Mouse (Mus musculus): ENCODE measurements around the gene Tecpr2. TPM values are rescaled to one million over a fixed set of nuclear protein-coding genes. Genes with fewer than 3 reads are reported as not detected.

Gene Tecpr2
- polyA plus RNA-seq, 1 experiment from 2014 or later: 8.3 TPM

DNA sequence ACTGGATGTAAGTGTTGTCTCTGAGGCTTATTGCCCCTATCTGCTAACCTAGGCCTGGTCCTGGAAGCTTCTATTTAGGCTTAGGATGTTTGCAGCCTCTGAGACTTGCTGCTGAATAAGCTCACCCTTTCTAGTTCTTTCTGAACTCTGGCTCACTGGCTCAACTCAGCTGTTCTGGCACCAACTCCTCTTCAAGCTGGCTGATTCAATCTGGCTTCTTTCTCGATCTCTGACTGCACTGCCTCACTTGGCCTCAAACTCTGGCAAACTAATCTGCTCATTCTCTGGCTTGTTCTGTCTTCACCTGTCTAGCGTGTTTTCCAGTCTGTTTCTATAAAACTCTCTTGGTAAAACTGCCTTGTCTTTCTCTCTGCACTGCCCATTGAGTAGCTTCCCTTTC is 13.7 kb upstream of the Tecpr2 start:
- no peaks in the 10 kb centered on the region for H3K9me3 ChIP-seq

DNA sequence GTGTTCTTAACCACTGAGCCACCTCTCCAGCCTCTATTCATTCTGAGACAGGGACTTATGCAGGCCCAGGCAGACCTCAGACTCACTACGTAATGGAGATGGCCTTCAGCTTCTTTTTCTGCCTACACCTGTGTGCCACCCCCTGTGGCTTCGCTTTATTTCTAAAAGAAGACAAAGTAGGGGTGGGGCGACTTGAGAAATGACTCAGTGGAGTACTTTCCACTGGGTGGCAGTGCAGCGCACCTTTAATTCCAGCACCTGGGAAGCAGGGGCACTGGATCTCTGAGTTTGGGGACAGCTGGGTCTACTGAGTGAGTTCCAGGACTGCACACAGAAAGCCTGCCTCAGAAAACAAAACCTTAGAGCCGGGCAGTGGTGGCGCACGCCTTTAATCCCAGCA is 6.8 kb upstream of the Tecpr2 start:
- Histone ChIP-seq H3K4me1 (no peaks in the 10 kb centered on the region), H3K36me3 (replicated peaks) (peaks cover 60% of the 10 kb centered on the region), H3K4me3 (replicated peaks) (no peak overlapping the region), H3K4me2 (no peak overlapping the region), H3K27me3 (no peaks in the 10 kb centered on the region), H3K27ac (no peak overlapping the region), H3K9me3 (no peaks in the 10 kb centered on the region), H3K9ac (no peak overlapping the region)
- 87% methylated on average over 7 of the region's 7 CpGs for WGBS
- no peak for ATAC-seq (ENCODE audit: low FRiP score)

More for the DNA sequence above, 13.7 kb upstream of the Tecpr2 start:
- Histone ChIP-seq H3K4me2 (no peak overlapping the region), H3K27me3 (no peaks in the 10 kb centered on the region), H3K4me3 (replicated peaks) (no peak overlapping the region), H3K36me3 (replicated peaks) (peaks cover 86% of the 10 kb centered on the region), H3K4me1 (no peaks in the 10 kb centered on the region), H3K27ac (no peak overlapping the region), H3K9ac (no peak overlapping the region)
- ATAC-seq (ENCODE audit: low FRiP score): no peak
- WGBS: 89% methylated on average over 2 of the region's 2 CpGs

GRCm38 (mm10) chr12:110885251-110885650 is 3.8 kb upstream of the Tecpr2 start:
- 96% methylated on average over 2 of the region's 2 CpGs for WGBS
- Histone ChIP-seq H3K4me2 (no peak overlapping the region), H3K9ac (no peak overlapping the region), H3K27ac (no peak overlapping the region), H3K27me3 (no peaks in the 10 kb centered on the region), H3K9me3 (no peaks in the 10 kb centered on the region), H3K4me1 (peaks cover 19% of the 10 kb centered on the region), H3K4me3 (replicated peaks) (no peak overlapping the region), H3K36me3 (replicated peaks) (peaks cover 35% of the 10 kb centered on the region)
- ATAC-seq (ENCODE audit: low FRiP score): no peak

DNA sequence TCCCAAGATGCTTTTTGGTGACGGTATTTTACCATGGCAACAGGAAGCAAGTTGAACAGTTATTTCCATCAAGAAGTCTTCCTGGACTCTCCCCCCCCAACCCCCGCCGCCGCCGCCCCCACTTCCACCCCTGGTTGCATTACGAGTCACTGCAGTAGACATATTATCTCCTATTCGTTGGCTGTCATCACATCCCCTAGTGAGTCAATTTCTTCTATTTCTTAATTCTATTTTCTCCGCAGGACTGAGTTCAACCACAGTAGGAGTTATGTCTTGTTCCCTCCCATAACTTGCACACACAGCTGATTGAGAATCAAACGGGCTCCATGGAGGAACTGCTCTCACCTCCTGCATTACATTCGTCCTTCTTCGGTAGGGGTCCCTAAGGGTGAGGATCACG is 958 bp upstream of the Tecpr2 start:
- Histone ChIP-seq H3K9me3 (no peaks in the 10 kb centered on the region), H3K27me3 (no peaks in the 10 kb centered on the region), H3K4me2 (peak overlapping the region; percentile 87), H3K36me3 (replicated peaks) (peaks cover 14% of the 10 kb centered on the region), H3K4me1 (peaks cover 23% of the 10 kb centered on the region), H3K9ac (peak overlapping the region; percentile 85), H3K4me3 (replicated peaks) (peak overlapping the region; percentile 86), H3K27ac (peak overlapping the region; percentile 8; the same call in 1 of the 2 replicates)
- WGBS: 50% methylated on average over 12 of the region's 12 CpGs
- no peak for ATAC-seq (ENCODE audit: low FRiP score)

DNA sequence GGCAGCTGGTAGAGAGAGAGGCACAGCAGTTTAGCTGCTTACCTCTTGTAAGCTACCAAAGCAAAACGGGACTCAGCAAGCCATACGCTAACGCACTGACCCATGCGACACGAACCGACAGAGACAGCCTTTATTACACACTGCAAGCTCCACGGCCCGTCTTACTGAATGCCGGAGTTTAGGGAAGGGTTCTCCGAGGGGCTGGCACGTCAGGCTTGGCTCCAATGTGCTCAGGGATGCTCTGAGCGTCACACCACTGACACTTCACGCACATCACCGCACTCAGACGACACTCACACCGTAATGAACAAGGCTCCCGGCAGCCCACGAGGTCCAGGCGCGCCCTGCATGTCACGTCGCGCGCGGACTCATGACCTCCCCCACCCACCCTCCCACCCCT is 458 bp upstream of the Tecpr2 start:
- WGBS: 1% methylated on average over 25 of the region's 25 CpGs
- ATAC-seq (ENCODE audit: low FRiP score): no peak
- peaks cover 9% of the 10 kb centered on the region for H3K36me3 ChIP-seq (replicated peaks)
- H3K9me3 ChIP-seq: no peaks in the 10 kb centered on the region
- peak overlapping the region; percentile 8; the same call in 1 of the 2 replicates for H3K27ac ChIP-seq
- H3K27me3 ChIP-seq: no peaks in the 10 kb centered on the region
- H3K4me1 ChIP-seq: peaks cover 23% of the 10 kb centered on the region
- H3K9ac ChIP-seq: peak overlapping the region; percentile 85
- peak overlapping the region; percentile 87 for H3K4me2 ChIP-seq
- peak overlapping the region; percentile 86 for H3K4me3 ChIP-seq (replicated peaks)

GRCm38 (mm10) chr12:110891887-110892286 is 2.8 kb downstream of the Tecpr2 start:
- H3K27me3 ChIP-seq: no peaks in the 10 kb centered on the region
- H3K27ac ChIP-seq: no peak overlapping the region
- no peak for ATAC-seq (ENCODE audit: low FRiP score)
- H3K9ac ChIP-seq: no peak overlapping the region
- no peaks in the 10 kb centered on the region for H3K9me3 ChIP-seq
- no peak overlapping the region for H3K4me2 ChIP-seq
- H3K36me3 ChIP-seq (replicated peaks): peaks cover 3% of the 10 kb centered on the region; the same call in 1 of the 2 replicates
- 87% methylated on average over 1 of the region's 1 CpGs for WGBS
- H3K4me3 ChIP-seq (replicated peaks): no peak overlapping the region
- H3K4me1 ChIP-seq: peaks cover 23% of the 10 kb centered on the region

GRCm38 (mm10) chr12:110902106-110902505 is 13.0 kb downstream of the Tecpr2 start:
- H3K36me3 ChIP-seq (replicated peaks): peaks cover 5% of the 10 kb centered on the region; the same call in 1 of the 2 replicates
- no peaks in the 10 kb centered on the region for H3K9me3 ChIP-seq
- H3K4me2 ChIP-seq: no peak overlapping the region
- no peak overlapping the region for H3K4me3 ChIP-seq (replicated peaks)
- H3K9ac ChIP-seq: no peak overlapping the region
- no peaks in the 10 kb centered on the region for H3K4me1 ChIP-seq
- ATAC-seq (ENCODE audit: low FRiP score): no peak
- H3K27me3 ChIP-seq: no peaks in the 10 kb centered on the region
- no peak overlapping the region for H3K27ac ChIP-seq
- 83% methylated on average over 4 of the region's 4 CpGs for WGBS

- no peaks in the 10 kb centered on the region for H3K27me3 ChIP-seq
- no peaks in the 10 kb centered on the region for H3K9me3 ChIP-seq
- H3K4me2 ChIP-seq: no peak overlapping the region
- no peak overlapping the region for H3K4me3 ChIP-seq (replicated peaks)
- no peak for ATAC-seq (ENCODE audit: low FRiP score)
- WGBS: 85% methylated on average over 2 of the region's 2 CpGs
- no peaks in the 10 kb centered on the region for H3K36me3 ChIP-seq (replicated peaks)
- no peak overlapping the region for H3K27ac ChIP-seq
- H3K4me1 ChIP-seq: no peaks in the 10 kb centered on the region
- no peak overlapping the region for H3K9ac ChIP-seq
Measured at GRCm38 (mm10) chr12:110903536-110903935, 14.5 kb downstream of the Tecpr2 start.

- Histone ChIP-seq H3K27ac (no peak overlapping the region), H3K4me3 (replicated peaks) (no peak overlapping the region), H3K9me3 (no peaks in the 10 kb centered on the region), H3K27me3 (no peaks in the 10 kb centered on the region), H3K9ac (no peak overlapping the region), H3K36me3 (replicated peaks) (no peaks in the 10 kb centered on the region), H3K4me1 (no peaks in the 10 kb centered on the region), H3K4me2 (no peak overlapping the region)
- ATAC-seq (ENCODE audit: low FRiP score): no peak
- 88% methylated on average over 3 of the region's 3 CpGs for WGBS
Measured at GRCm38 (mm10) chr12:110907845-110908244, 18.8 kb downstream of the Tecpr2 start.

DNA sequence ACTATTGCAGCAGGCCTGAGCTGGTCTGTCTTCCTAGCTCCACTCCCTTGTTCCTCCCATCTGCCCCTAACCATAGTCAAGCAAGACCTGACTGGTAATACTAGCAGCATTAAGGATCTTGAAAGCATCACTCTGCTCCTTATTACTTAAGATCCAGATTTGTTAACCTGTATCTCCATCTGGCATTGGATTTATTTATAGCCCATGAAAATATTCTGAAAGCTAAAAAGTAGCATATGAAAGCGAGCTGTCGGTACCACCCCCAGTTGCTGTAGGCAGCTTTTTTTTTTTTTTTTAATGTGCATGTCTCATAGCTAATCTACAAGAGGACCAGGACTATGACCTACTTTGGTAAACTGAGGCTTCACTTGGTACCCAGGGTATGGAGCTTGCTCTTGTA is 20.9 kb downstream of the Tecpr2 start:
- WGBS: 99% methylated on average over 2 of the region's 2 CpGs
- H3K36me3 ChIP-seq (replicated peaks): peaks cover 5% of the 10 kb centered on the region
- H3K4me2 ChIP-seq: no peak overlapping the region
- no peak overlapping the region for H3K27ac ChIP-seq
- H3K27me3 ChIP-seq: no peaks in the 10 kb centered on the region
- no peaks in the 10 kb centered on the region for H3K9me3 ChIP-seq
- H3K9ac ChIP-seq: no peak overlapping the region
- H3K4me3 ChIP-seq (replicated peaks): no peak overlapping the region
- no peaks in the 10 kb centered on the region for H3K4me1 ChIP-seq
- no peak for ATAC-seq (ENCODE audit: low FRiP score)

- H3K9me3 ChIP-seq: no peaks in the 10 kb centered on the region
- peaks cover 40% of the 10 kb centered on the region for H3K36me3 ChIP-seq (replicated peaks)
- H3K9ac ChIP-seq: no peak overlapping the region
- H3K27ac ChIP-seq: no peak overlapping the region
- ATAC-seq (ENCODE audit: low FRiP score): no peak
- H3K4me2 ChIP-seq: no peak overlapping the region
- no peaks in the 10 kb centered on the region for H3K27me3 ChIP-seq
- H3K4me1 ChIP-seq: no peaks in the 10 kb centered on the region
- H3K4me3 ChIP-seq (replicated peaks): no peak overlapping the region
- 90% methylated on average over 9 of the region's 9 CpGs for WGBS
Measured at GRCm38 (mm10) chr12:110915761-110916160, 26.7 kb downstream of the Tecpr2 start.

- H3K4me1 ChIP-seq: no peaks in the 10 kb centered on the region
- no peak overlapping the region for H3K4me3 ChIP-seq (replicated peaks)
- no peaks in the 10 kb centered on the region for H3K27me3 ChIP-seq
- H3K36me3 ChIP-seq (replicated peaks): peaks cover 44% of the 10 kb centered on the region
- no peak overlapping the region for H3K27ac ChIP-seq
- ATAC-seq (ENCODE audit: low FRiP score): no peak
- H3K4me2 ChIP-seq: no peak overlapping the region
- 91% methylated on average over 4 of the region's 4 CpGs for WGBS
- no peaks in the 10 kb centered on the region for H3K9me3 ChIP-seq
- no peak overlapping the region for H3K9ac ChIP-seq
Measured at GRCm38 (mm10) chr12:110920254-110920653, 31.2 kb downstream of the Tecpr2 start.

DNA sequence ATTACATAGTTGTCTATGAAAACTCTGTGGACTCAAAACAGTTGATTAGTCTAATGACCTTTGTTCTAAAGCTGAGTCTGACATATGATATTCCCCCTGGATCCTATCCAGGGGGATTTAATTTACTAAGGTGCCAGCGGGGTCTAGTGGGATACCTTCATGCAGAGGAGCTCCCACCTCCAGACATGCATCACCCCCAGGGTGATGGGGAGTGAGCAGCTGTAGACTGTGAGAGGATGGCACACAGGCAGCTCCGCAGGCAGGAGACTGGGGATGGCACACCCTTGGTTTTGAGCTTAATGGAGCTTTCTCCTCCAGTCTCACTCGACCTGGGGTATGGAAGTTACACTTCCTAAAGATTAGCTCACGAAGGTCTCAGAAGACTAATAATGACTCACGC is 32.5 kb downstream of the Tecpr2 start:
- Histone ChIP-seq H3K4me1 (no peaks in the 10 kb centered on the region), H3K27me3 (no peaks in the 10 kb centered on the region), H3K4me2 (no peak overlapping the region), H3K9ac (no peak overlapping the region), H3K4me3 (replicated peaks) (no peak overlapping the region), H3K27ac (no peak overlapping the region), H3K36me3 (replicated peaks) (peaks cover 34% of the 10 kb centered on the region), H3K9me3 (no peaks in the 10 kb centered on the region)
- WGBS: 86% methylated on average over 5 of the region's 5 CpGs
- no peak for ATAC-seq (ENCODE audit: low FRiP score)

All from forebrain, embryonic 12.5 days (tissue).